Mouse (Mus musculus) urinary bladder, postnatal 14 days (tissue): ENCODE measurements around the gene Fa2h.
"Not testable (repeated sequence)": the region's sequence is repeated elsewhere in the genome, so short reads cannot be mapped to it uniquely, and the experiment has no call there.

ENCODE experiments used
- DNase-seq: peaks from one replicate; pipeline ENCODE4 v3.0.0; 2021; ENCODE audit warnings: low spot score

The Fa2h gene

GRCm38 (mm10) chr8:111358905-111359304 lies 34.7 kb downstream of the Fa2h start:
- no peak for DNase-seq

DNA sequence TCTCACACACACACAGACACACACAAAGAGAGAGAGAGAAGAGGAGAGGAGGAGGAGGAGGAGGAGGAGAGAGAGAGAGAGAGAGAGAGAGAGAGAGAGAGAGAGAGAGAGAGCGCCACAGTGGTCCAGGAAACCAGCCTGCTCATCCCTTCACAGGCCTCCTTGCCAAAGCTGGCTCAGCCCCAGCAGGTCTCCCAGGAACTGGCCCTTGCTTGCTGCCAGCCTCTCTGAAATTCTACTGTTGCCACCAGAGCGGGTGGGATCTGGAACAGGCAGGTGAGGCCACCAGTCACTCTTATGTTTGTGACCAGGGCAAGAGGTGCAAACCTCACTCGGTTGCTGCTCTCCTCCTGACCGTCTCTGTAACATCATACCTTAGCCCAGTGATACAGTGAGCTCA lies 36.2 kb downstream of the Fa2h start:
- DNase-seq = no peak

DNA sequence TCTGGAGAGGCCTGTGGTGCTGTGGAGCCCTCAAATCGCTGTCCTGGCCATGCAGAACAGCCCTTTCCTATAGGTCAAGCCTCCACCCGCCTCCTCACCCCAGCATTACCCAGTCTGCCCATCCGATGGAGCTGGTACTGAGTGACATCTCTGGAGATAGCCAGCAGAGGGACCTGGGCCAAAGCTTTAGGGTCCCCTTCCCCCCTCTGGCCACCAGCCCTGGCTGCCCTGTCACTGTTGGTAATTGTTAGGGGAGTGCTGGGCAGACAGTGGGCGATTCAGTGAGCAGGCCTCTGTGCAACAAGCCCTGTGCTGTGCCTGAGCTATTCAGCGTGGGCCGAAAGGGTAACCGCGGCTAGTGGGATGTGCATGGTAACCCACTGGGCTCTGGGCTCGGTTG lies 40.1 kb downstream of the Fa2h start:
- DNase-seq = no peak

- DNase-seq = no peak
Measured at GRCm38 (mm10) chr8:111352289-111352688, 41.3 kb downstream of the Fa2h start.

GRCm38 (mm10) chr8:111350577-111350976 lies 43.0 kb downstream of the Fa2h start:
- DNase-seq = no peak

- DNase-seq = peak; percentile 89
Measured at GRCm38 (mm10) chr8:111343225-111343624, 50.4 kb downstream of the Fa2h start.

GRCm38 (mm10) chr8:111340186-111340585 lies 53.4 kb downstream of the Fa2h start:
- DNase-seq = no peak

DNA sequence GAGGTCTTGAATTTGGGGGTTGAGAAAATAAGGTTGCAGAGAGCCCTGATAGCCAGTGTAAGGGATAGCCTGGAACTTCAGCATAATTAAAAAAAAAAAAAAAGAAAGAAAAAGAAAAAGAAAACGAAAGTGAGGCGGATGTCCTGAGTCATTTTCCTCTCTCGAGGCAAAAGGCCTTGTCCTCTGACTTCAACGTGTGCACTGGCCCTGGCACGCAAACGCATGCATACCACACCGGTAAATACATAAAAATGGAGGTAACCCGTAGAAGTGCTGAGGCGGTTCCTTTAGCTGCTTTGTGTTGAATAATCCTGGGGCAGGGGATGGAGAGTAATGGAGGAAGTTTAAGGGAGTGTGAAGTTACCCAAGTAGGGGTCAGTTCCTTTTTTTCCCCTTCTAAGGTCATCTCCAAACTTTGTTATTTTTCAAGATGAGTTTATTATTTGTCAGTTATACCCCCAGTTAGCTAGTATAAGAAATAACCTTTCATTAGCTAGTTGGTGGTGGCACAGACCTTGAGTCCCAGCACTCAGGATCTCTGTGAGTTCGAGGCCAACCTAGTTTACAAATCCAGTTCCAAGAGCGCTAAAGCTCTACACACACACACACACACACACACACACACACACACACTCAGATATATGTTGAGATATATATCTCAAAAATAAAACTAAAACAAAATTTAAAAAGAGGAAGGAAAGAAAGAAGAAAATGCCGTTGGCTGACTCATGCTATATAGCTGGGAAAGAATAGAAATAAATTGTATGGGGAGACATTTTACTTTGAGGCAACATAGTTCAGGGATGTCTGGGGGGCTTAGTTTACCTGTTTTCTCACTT lies 55.0 kb downstream of the Fa2h start:
- DNase-seq = peak; percentile 20

DNA sequence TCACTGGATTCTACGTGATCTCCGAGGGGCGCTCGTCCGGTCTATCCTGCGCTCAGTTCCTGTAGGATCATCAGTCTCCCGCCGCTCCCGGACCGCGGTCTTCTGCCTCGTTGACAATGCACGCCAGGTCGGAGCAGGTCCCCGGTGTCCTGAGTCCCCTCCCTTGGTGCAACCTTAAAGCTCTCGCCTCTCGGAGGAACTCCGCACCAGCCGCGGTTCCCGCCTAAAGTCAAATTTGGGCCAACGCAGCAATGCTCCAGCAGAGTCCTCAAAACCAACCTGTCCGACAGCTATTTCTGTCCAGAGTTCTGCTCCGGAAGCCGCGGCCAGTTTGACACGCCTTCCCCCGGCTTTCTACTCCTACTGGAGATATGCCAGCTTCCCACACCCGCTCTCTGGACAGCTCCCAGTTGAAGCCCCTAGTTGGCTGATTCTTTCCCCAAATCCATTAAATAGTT lies 55.7 kb downstream of the Fa2h start, which contains the start of gene Mlkl:
Mlkl (minus strand) TSS at position 288 of the 458 bp plus-strand sequence.
- peak; percentile 75 for DNase-seq

GRCm38 (mm10) chr8:111337311-111337889 lies 56.2 kb downstream of the Fa2h start:
- no peak for DNase-seq

DNA sequence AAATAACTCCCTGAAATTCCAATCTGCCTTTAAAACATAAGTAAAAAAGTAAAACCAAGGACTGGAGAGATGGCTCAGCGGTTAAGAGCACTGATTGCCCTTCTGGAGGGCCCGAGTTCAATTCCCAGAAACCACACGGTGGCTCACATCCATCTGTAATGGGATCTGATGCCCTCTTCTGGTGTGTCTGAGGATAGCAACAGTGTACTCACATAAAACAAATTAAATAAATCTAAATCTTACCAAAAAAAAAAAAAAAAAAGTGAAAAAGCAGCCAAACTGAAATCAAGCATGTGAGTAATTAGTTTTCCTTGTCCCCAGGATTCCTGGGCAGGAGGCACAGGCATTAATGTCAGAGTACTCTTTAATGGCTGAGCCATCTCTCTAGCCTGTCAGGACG lies 56.9 kb downstream of the Fa2h start:
- no peak for DNase-seq

DNA sequence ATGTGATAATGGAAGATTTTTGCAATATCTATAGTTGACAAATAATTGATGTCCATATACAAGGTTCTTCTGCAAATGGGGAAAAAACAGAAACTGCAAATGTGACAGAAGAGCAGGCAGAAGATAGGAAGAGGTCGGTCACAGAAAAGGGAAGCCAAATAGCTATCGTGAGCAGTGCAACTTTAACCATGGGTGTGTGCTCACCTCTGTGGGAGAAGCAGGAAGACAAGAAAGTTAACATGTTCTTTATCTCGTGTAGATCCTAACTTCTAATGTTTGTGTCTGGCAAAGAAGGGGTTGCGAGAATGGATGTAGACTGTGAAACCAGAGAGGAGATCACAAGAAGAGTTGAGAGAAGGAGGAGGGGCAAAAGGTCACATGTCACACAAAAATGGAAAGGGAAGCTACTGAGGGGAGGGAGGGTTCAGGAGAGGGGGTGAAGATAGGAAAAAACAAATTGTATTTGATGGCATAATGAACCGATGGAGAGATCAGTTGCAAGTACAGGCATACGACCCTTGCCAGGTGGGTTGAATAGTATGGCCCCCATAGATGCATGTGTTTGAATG lies 68.3 kb downstream of the Fa2h start:
- no peak for DNase-seq

GRCm38 (mm10) chr8:111314729-111315128 lies 78.9 kb downstream of the Fa2h start:
- no peak for DNase-seq

DNA sequence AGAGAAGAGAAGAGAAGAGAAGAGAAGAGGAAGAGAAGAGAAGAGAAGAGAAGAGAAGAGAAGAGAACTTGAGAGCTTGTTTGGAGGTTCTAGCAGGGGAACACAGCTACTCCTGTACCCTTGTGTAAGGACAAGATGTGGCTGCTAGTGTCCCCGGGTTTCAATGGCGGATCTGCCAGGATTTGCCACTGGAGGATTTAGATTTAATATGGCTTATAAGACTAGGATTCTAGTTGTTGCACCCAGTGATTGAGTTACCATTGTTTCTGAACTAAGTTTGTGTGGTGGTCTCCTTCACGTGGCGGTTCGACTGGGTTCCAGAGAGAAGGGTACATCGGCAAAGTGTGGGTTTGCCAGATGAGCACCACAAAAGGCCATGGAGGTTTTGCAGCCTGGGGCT lies 79.7 kb downstream of the Fa2h start:
- not testable (repeated sequence) for DNase-seq

- DNase-seq = no peak
Measured at GRCm38 (mm10) chr8:111312758-111313162, 80.9 kb downstream of the Fa2h start.

GRCm38 (mm10) chr8:111310006-111310405 lies 83.6 kb downstream of the Fa2h start:
- not testable (repeated sequence) for DNase-seq

GRCm38 (mm10) chr8:111305031-111305730 lies 88.4 kb downstream of the Fa2h start:
- DNase-seq = no peak

DNA sequence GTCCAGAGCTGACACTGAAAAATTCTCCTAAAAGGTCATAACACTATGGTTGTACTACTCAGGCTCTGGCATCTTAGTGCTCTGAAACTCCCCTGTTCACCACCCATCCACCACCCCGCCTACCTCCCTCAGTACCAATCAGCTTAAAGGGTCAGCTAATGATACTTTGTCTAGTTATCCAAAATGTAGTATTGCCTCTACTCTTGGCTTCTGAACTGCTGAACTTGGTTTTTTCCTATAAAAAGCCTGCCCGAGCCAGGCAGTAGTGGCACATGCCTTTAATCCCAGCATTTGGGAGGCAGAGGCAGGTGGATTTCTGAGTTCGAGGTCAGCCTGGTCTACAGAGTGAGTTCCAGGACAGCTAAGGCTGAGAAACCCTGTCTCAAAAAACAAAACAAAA lies 89.3 kb downstream of the Fa2h start:
- DNase-seq = no peak

- DNase-seq = not testable (repeated sequence)
Measured at GRCm38 (mm10) chr8:111303076-111303803, 90.4 kb downstream of the Fa2h start.

DNA sequence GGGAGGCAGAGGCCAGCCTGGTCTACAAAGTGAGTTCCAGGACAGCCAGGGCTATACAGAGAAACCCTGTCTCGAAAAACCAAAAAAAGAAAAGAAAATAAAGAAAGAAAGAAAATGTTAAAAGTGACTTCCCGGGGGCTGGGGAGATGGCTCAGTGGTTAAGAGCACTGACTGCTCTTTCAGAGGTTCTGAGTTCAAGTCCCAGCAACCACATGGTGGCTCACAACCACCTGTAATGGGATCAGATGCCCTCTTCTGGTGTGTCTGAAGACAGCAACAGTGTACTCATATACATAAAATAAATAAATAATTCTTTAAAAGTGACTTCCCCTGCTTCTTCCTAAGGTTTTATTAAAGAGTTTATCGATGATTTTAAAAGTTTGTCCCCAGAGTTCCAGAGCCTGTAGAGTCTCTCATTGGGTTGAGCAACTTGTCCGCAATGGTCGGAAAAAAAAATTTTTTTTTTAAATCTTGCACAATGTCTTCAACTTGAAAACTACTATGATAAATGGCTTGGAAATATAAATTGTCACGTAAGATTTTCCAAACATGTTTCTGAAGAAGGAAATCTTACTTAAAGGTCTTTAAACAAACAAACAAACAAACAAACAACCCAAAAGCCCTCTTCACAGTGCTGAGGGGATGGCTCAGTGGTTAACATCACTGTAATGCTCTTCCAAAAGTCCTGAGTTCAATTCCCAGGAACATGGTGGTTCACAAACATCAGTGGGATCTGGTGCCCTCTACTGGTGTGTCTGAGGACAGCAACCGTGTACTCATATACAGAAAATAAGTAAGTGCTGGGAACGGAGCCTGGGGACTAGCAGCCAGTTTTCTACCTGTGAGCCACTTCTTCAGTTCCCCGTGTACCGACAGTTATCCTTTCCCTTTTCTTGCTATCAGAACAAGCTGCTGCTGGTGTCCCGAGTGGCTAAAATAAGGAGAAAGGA lies 92.8 kb downstream of the Fa2h start:
- no peak for DNase-seq
